Comparison of ENCODE assay signal across 8 mouse cellular contexts in genomic region chr11:98026248-98026569, GRCm38 (mm10). TPM values are rescaled to one million over a fixed set of nuclear protein-coding genes. Genes with fewer than 3 reads are reported as not detected.
DNase-seq lines count a peak whose midpoint lies in the region; ATAC-seq and TF ChIP-seq lines count a peak whose summit lies in the region.

No protein-coding gene starts in this region.

- TF ChIP-seq CTCF in heart, adult 2 months (IDR thresholded peaks at IDR 0.05), result no peak
- TF ChIP-seq CTCF in liver, postnatal 0 days (IDR thresholded peaks at IDR 0.05; ENCODE audit: low read depth), result no peak

- H3K36me3 ChIP-seq in heart, adult 2 months (ENCODE audit: control insufficient read depth, insufficient read depth, low read length), result peaks cover 4% of the 10 kb centered on the region; the same call in 1 of the 2 replicates
- peaks cover 29% of the 10 kb centered on the region for H3K36me3 ChIP-seq in forebrain, embryonic 15.5 days
- peaks cover 31% of the 10 kb centered on the region for H3K36me3 ChIP-seq in liver, postnatal 0 days (replicated peaks; ENCODE audit: insufficient read depth, low read length)

- peak; percentile 24 for ATAC-seq in CD4-positive, CD25-positive, alpha-beta regulatory T cell, adult 4 months
- no peak for ATAC-seq in forebrain, embryonic 15.5 days (replicated peaks)
- ATAC-seq in liver, postnatal 0 days, result peak; percentile 7; the same call in 1 of the 2 replicates

- peak overlapping the region; percentile 99 for H3K27ac ChIP-seq in heart, adult 2 months
- H3K27ac ChIP-seq in forebrain, embryonic 15.5 days (replicated peaks), result peak overlapping the region; percentile 87
- H3K27ac ChIP-seq in liver, postnatal 0 days (ENCODE audit: low read depth), result peak overlapping the region; percentile 84

- peak overlapping the region; percentile 85 for H3K9ac ChIP-seq in heart, adult 2 months (ENCODE audit: low read depth, low read length)
- peak overlapping the region; percentile 96 for H3K9ac ChIP-seq in forebrain, embryonic 15.5 days (replicated peaks)
- peak overlapping the region; percentile 90 for H3K9ac ChIP-seq in liver, postnatal 0 days (replicated peaks)

- TF ChIP-seq EP300 in heart, adult 2 months (IDR thresholded peaks at IDR 0.05; ENCODE audit: insufficient read depth, low read depth, low read length), result no peak
- no peak for TF ChIP-seq EP300 in liver, postnatal 0 days (IDR thresholded peaks at IDR 0.05; ENCODE audit: low read depth)

- 7% methylated on average over 15 of the region's 15 CpGs for WGBS in heart, adult 2 months
- 5% methylated on average over 15 of the region's 15 CpGs for WGBS in forebrain, embryonic 15.5 days
- WGBS in liver, postnatal 0 days (ENCODE audit: insufficient replicate concordance), result 7% methylated on average over 15 of the region's 15 CpGs

- peak overlapping the region; percentile 89 for H3K4me3 ChIP-seq in heart, adult 2 months
- peak overlapping the region; percentile 82 for H3K4me3 ChIP-seq in forebrain, embryonic 15.5 days
- peak overlapping the region; percentile 83 for H3K4me3 ChIP-seq in liver, postnatal 0 days (ENCODE audit: low read depth, low read length)

- peaks cover 2% of the 10 kb centered on the region; the same call in 1 of the 2 replicates for H3K4me1 ChIP-seq in heart, adult 2 months (ENCODE audit: control insufficient read depth, insufficient read depth, low read length)
- H3K4me1 ChIP-seq in forebrain, embryonic 15.5 days, result peaks cover 35% of the 10 kb centered on the region
- peaks cover 18% of the 10 kb centered on the region for H3K4me1 ChIP-seq in liver, postnatal 0 days (ENCODE audit: insufficient read depth)

- H3K27me3 ChIP-seq in heart, adult 2 months (ENCODE audit: control insufficient read depth, insufficient read depth, low read length), result no peaks in the 10 kb centered on the region
- no peaks in the 10 kb centered on the region for H3K27me3 ChIP-seq in forebrain, embryonic 15.5 days
- peaks cover 9% of the 10 kb centered on the region for H3K27me3 ChIP-seq in liver, postnatal 0 days (ENCODE audit: insufficient read depth, low read length)

- H3K79me2 ChIP-seq in heart, adult 2 months (replicated peaks; ENCODE audit: control insufficient read depth, insufficient read depth, low read length), result peaks cover 3% of the 10 kb centered on the region

- no peak for TF ChIP-seq POLR2A in heart, adult 2 months (IDR thresholded peaks at IDR 0.05; ENCODE audit: insufficient read depth, low read depth, low read length)

- intact Hi-C loops in heart, adult 2 months (cut with DNase I), result loop anchor here (2.0 to 5.0 kb wide), 2 partner anchors 125 to 176 kb away; partner anchors contain the start of genes Cdk12 and Fbxl20
- intact Hi-C loops in heart, postnatal 14 days (cut with DNase I), result no loop called here

- no peaks in the 10 kb centered on the region for H3K9me3 ChIP-seq in forebrain, embryonic 15.5 days
- no peaks in the 10 kb centered on the region for H3K9me3 ChIP-seq in liver, postnatal 0 days (ENCODE audit: low read length)

- H3K4me2 ChIP-seq in forebrain, embryonic 15.5 days (replicated peaks), result peak overlapping the region; percentile 82
- H3K4me2 ChIP-seq in liver, postnatal 0 days (ENCODE audit: low read depth, low read length), result peak overlapping the region; percentile 93

- DNase-seq in heart, adult 2 months, result no peak
- DNase-seq in heart, postnatal 14 days, result no peak
- DNase-seq in liver, postnatal 0 days, result no peak
- no peak for DNase-seq in adrenal gland, adult (ENCODE audit: inconsistent age in 2 of 2, low spot score in 1 of 2)
- DNase-seq in spleen, postnatal 36 days (ENCODE audit: low spot score in 2 of 2), result no peak
- no peak for DNase-seq in thymus, postnatal 4 days

RNA-seq across cellular contexts. Expression of gene Rpl19, which starts 0.3 kb away (rescaled TPM):
- total RNA-seq in heart, adult 2 months (2021), result 100 to 1,000 TPM; 505 to 604 TPM
- 348 and 422 TPM in 2 replicates for polyA plus RNA-seq in heart, adult 2 months (2012; rRNA removed)
- total RNA-seq in heart, postnatal 14 days (2021), result 100 to 1,000 TPM; 538 to 580 TPM
- 1,000 to 10,000 TPM; 3,157 to 3,173 TPM for polyA plus RNA-seq in CD4-positive, CD25-positive, alpha-beta regulatory T cell, adult 4 months (2017; shearing (Covaris generic))
- 667 and 700 TPM in 2 replicates for polyA plus RNA-seq in forebrain, embryonic 15.5 days (2015; fragmentation: Nextera tagmentation; extraction: Ambion mirVana)
- 568 TPM in 2 replicates for polyA plus RNA-seq in liver, postnatal 0 days (2015; fragmentation: Nextera tagmentation; extraction: Ambion mirVana)

RNA-seq across cellular contexts. Expression of gene Cacnb1, which starts 3.4 kb away (rescaled TPM):
- 1 to 10 TPM; 5.9 to 6.1 TPM for total RNA-seq in heart, adult 2 months (2021)
- 10.0 and 10.5 TPM in 2 replicates for polyA plus RNA-seq in heart, adult 2 months (2012; rRNA removed)
- 1 to 10 TPM; 5.5 to 6.9 TPM for total RNA-seq in heart, postnatal 14 days (2021)
- 1 to 10 TPM; 1.8 to 2.4 TPM for polyA plus RNA-seq in CD4-positive, CD25-positive, alpha-beta regulatory T cell, adult 4 months (2017; shearing (Covaris generic))
- polyA plus RNA-seq in forebrain, embryonic 15.5 days (2015; fragmentation: Nextera tagmentation; extraction: Ambion mirVana), result 40.7 and 41.5 TPM in 2 replicates
- polyA plus RNA-seq in liver, postnatal 0 days (2015; fragmentation: Nextera tagmentation; extraction: Ambion mirVana), result 0.23 and 0.77 TPM in 2 replicates

RNA-seq across cellular contexts. Expression of gene Stac2, which starts 27.1 kb away (rescaled TPM):
- total RNA-seq in heart, adult 2 months (2021), result under 1 TPM; 0.10 to 0.20 TPM
- 0.09 and 0.35 TPM in 2 replicates for polyA plus RNA-seq in heart, adult 2 months (2012; rRNA removed)
- total RNA-seq in heart, postnatal 14 days (2021), result under 1 TPM; 0.27 to 0.43 TPM
- not detected for polyA plus RNA-seq in CD4-positive, CD25-positive, alpha-beta regulatory T cell, adult 4 months (2017; shearing (Covaris generic))
- polyA plus RNA-seq in forebrain, embryonic 15.5 days (2015; fragmentation: Nextera tagmentation; extraction: Ambion mirVana), result 2.9 and 3.2 TPM in 2 replicates
- polyA plus RNA-seq in liver, postnatal 0 days (2015; fragmentation: Nextera tagmentation; extraction: Ambion mirVana), result 0.07 and 0.13 TPM in 2 replicates

RNA-seq across cellular contexts. Expression of gene Arl5c, which starts 30.2 kb away (rescaled TPM):
- total RNA-seq in heart, adult 2 months (2021), result under 1 TPM; 0.66 to 0.70 TPM
- polyA plus RNA-seq in heart, adult 2 months (2012; rRNA removed), result 2.4 and 2.8 TPM in 2 replicates
- 1 to 10 TPM; 1.6 to 6.2 TPM for total RNA-seq in heart, postnatal 14 days (2021)
- polyA plus RNA-seq in CD4-positive, CD25-positive, alpha-beta regulatory T cell, adult 4 months (2017; shearing (Covaris generic)), result 100 to 1,000 TPM in 1 of 2 experiments, 10 to 100 TPM in 1; 89.8 to 124 TPM
- polyA plus RNA-seq in forebrain, embryonic 15.5 days (2015; fragmentation: Nextera tagmentation; extraction: Ambion mirVana), result 6.9 and 7.0 TPM in 2 replicates
- 9.9 and 10.0 TPM in 2 replicates for polyA plus RNA-seq in liver, postnatal 0 days (2015; fragmentation: Nextera tagmentation; extraction: Ambion mirVana)

RNA-seq across cellular contexts. Expression of gene Plxdc1, which starts 40.0 kb away (rescaled TPM):
- total RNA-seq in heart, adult 2 months (2021), result 1 to 10 TPM; 4.5 to 5.5 TPM
- 6.6 and 8.5 TPM in 2 replicates for polyA plus RNA-seq in heart, adult 2 months (2012; rRNA removed)
- 1 to 10 TPM; 7.3 TPM for total RNA-seq in heart, postnatal 14 days (2021)
- polyA plus RNA-seq in CD4-positive, CD25-positive, alpha-beta regulatory T cell, adult 4 months (2017; shearing (Covaris generic)), result 1 to 10 TPM; 1.8 to 3.7 TPM
- polyA plus RNA-seq in forebrain, embryonic 15.5 days (2015; fragmentation: Nextera tagmentation; extraction: Ambion mirVana), result 0.65 and 0.89 TPM in 2 replicates
- 0.75 TPM in 2 replicates for polyA plus RNA-seq in liver, postnatal 0 days (2015; fragmentation: Nextera tagmentation; extraction: Ambion mirVana)
